Mouse (Mus musculus) embryonic facial prominence, embryonic 15.5 days (tissue): Measurements from ENCODE around the gene Gm10073. TPM values are rescaled to one million over a fixed set of nuclear protein-coding genes. Genes with fewer than 3 reads are reported as not detected.
"Not testable (repeated sequence)": the region's sequence is repeated elsewhere in the genome, so short reads cannot be mapped to it uniquely, and the experiment has no call there.

Source experiments
- ATAC-seq: fragments of 200-750 bp; cut with Nextera tagmentation; 2 replicates; pipeline ENCODE4 v1.8.0; 2017; ENCODE audit warnings: low read depth, moderate TSS enrichment; ENCODE audit not compliant: insufficient number of reproducible peaks, low FRiP score, low TSS enrichment
- H3K27ac ChIP-seq: fragments of 300-500 bp; sonication (generic); replicated peaks from 2 replicates; pipeline ENCODE4 v1.5.1; 2015; ENCODE audit warnings: mild to moderate bottlenecking, inconsistent platforms
- H3K27me3 ChIP-seq: fragments of 300-500 bp; sonication (generic); 2 replicates; pipeline ENCODE4 v1.6.1; 2015; ENCODE audit warnings: inconsistent platforms
- H3K36me3 ChIP-seq: fragments of 300-500 bp; sonication (generic); 2 replicates; pipeline ENCODE4 v1.6.1; 2015; ENCODE audit warnings: mild to moderate bottlenecking, inconsistent platforms
- H3K4me1 ChIP-seq: fragments of 300-500 bp; sonication (generic); 2 replicates; pipeline ENCODE4 v1.6.1; 2015; ENCODE audit warnings: inconsistent platforms
- H3K4me2 ChIP-seq: fragments of 300-500 bp; sonication (generic); replicated peaks from 2 replicates; pipeline ENCODE4 v1.6.1; 2015; ENCODE audit warnings: mild to moderate bottlenecking, inconsistent platforms
- H3K4me3 ChIP-seq: fragments of 300-500 bp; sonication (generic); replicated peaks from 2 replicates; pipeline ENCODE4 v1.5.1; 2015; ENCODE audit warnings: mild to moderate bottlenecking, inconsistent platforms
- H3K9ac ChIP-seq: fragments of 300-500 bp; sonication (generic); 2 replicates; pipeline ENCODE4 v1.6.1; 2015; ENCODE audit warnings: inconsistent platforms
- H3K9me3 ChIP-seq: fragments of 300-500 bp; sonication (generic); replicated peaks from 2 replicates; pipeline ENCODE4 v1.6.1; 2016; ENCODE audit warnings: inconsistent platforms
- WGBS: fragments of 180-500 bp; shearing (Covaris S2); methylation state at CpG from one replicate; pipeline ENCODE4 v1.1.7; 2015; 5-methylcytosine and 5-hydroxymethylcytosine counted together
- polyA plus RNA-seq: library from polyadenylated mRNA; unstranded; fragments of >200 nt; fragmentation: Nextera tagmentation; extraction: Ambion mirVana; gene quantifications from 2 replicates; pipeline ENCODE4 v1.2.1, GENCODE M21; 2015

Gene Gm10073
- polyA plus RNA-seq, 1 experiment from 2014 or later, result 11.1 TPM

DNA sequence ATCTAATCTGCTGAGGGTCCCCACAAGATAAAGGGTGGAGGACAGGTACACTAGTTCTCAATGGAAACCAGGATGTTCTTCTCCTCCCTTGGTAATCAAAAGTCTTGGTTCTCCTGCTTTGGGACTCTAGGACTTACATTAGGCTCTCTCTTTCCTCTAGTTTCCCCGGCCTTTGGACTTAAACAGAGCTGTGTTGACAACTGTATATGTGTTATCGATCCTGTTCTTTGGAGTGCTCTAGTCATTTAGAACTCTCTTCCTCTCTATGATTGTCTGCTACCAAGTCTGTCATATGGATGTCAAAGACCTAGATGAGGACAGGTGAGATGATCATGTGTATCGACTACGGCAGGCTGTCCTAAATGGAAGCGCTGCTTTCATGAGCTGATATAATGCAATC is 23.8 kb upstream of the Gm10073 start:
- H3K27me3 ChIP-seq, result peaks cover 4% of the 10 kb centered on the region
- no peak overlapping the region for H3K27ac ChIP-seq
- H3K36me3 ChIP-seq, result no peaks in the 10 kb centered on the region
- no peak overlapping the region for H3K4me2 ChIP-seq
- H3K9me3 ChIP-seq, result no peaks in the 10 kb centered on the region
- H3K4me1 ChIP-seq, result no peaks in the 10 kb centered on the region
- no peak overlapping the region for H3K4me3 ChIP-seq
- ATAC-seq, result no peak
- no peak overlapping the region for H3K9ac ChIP-seq
- 92% methylated on average over 5 of the region's 5 CpGs for WGBS

DNA sequence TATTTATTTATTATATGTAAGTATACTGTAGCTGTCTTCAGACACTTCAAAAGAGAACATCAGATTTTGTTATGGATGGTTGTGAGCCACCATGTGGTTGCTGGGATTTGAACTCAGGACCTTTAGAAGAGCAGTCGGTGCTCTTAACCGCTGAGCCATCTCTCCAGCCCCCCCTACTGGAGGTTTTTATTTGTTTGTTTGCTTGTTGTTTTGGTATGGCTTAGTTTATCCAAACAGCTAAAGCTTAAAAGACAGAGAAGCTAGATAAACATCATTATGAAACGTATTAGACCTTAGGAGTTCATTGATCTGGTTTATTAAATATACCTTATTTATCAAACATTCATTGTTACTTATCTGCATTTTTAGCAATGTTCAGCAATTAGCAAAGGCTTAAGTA is 22.4 kb upstream of the Gm10073 start:
- H3K27ac ChIP-seq, H3K4me3 ChIP-seq, H3K27me3 ChIP-seq, H3K9me3 ChIP-seq, H3K4me1 ChIP-seq, H3K36me3 ChIP-seq, H3K4me2 ChIP-seq, H3K9ac ChIP-seq, ATAC-seq: not testable (repeated sequence)
- 93% methylated on average over 3 of the region's 3 CpGs for WGBS

- ATAC-seq, result no peak
These were observed 19.2 kb upstream of the Gm10073 start for GRCm38 (mm10) chr8:106592458-106592857.

GRCm38 (mm10) chr8:106588443-106589431 is 15.5 kb upstream of the Gm10073 start:
- Histone ChIP-seq H3K9ac (no peak overlapping the region), H3K4me3 (no peak overlapping the region), H3K27ac (no peak overlapping the region), H3K9me3 (no peaks in the 10 kb centered on the region), H3K27me3 (no peaks in the 10 kb centered on the region), H3K36me3 (no peaks in the 10 kb centered on the region), H3K4me2 (no peak overlapping the region), H3K4me1 (no peaks in the 10 kb centered on the region)
- 62% methylated on average over 3 of the region's 3 CpGs for WGBS
- ATAC-seq, result no peak

More at GRCm38 (mm10) chr8:106592458-106592857, 19.2 kb upstream of the Gm10073 start:
- WGBS, result 60% methylated on average over 3 of the region's 3 CpGs
- Histone ChIP-seq H3K9me3 (no peaks in the 10 kb centered on the region), H3K9ac (no peak overlapping the region), H3K36me3 (no peaks in the 10 kb centered on the region), H3K4me3 (no peak overlapping the region), H3K27ac (no peak overlapping the region), H3K27me3 (no peaks in the 10 kb centered on the region), H3K4me2 (no peak overlapping the region), H3K4me1 (no peaks in the 10 kb centered on the region)

- WGBS, result 69% methylated on average over 8 of the region's 8 CpGs
- no peak for ATAC-seq
- Histone ChIP-seq H3K9me3 (no peaks in the 10 kb centered on the region), H3K4me2 (no peak overlapping the region), H3K4me3 (no peak overlapping the region), H3K4me1 (no peaks in the 10 kb centered on the region), H3K9ac (no peak overlapping the region), H3K27ac (no peak overlapping the region), H3K36me3 (no peaks in the 10 kb centered on the region), H3K27me3 (no peaks in the 10 kb centered on the region)
These were observed 13.6 kb upstream of the Gm10073 start for GRCm38 (mm10) chr8:106586896-106587295.

- Histone ChIP-seq H3K36me3 (no peaks in the 10 kb centered on the region), H3K9ac (no peak overlapping the region), H3K27ac (no peak overlapping the region), H3K4me2 (no peak overlapping the region), H3K27me3 (no peaks in the 10 kb centered on the region), H3K4me3 (no peak overlapping the region), H3K4me1 (no peaks in the 10 kb centered on the region), H3K9me3 (no peaks in the 10 kb centered on the region)
- no peak for ATAC-seq
- 87% methylated on average over 3 of the region's 3 CpGs for WGBS
These were observed 12.4 kb upstream of the Gm10073 start for GRCm38 (mm10) chr8:106585671-106586037.

DNA sequence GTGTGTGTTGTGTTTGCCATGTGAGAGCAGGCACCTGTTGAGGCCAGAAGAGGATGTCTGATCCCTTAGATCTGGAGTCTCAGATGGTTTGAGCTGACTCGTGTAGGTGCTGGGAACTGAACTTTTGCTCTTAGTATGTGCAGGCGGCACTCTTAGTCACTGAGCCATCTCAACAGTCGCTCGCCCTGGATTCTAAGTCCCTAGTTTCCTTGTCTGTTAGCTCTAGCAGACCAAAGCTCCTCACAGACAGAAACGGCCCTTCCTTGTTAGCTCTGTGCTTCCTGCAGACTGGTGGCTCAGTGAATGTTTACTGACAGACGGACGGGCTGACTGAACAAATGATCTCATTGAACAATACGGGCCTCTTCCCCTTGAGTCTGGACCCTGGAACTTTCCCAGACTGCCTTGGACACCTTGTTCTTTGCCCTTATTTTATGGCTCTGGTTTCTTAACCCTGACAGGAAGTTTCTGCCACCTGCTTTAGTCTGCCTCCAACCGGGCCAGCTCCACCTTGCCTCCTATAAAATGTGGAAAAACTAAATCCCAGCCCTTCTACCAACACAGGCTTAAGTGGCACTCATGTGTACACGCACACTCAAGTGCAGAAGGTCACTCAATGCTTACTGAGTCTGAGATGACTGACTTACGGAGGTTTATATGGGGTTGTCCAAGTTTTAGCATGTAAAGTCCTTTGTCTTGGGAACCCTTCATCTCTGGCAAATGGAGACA is 11.8 kb upstream of the Gm10073 start:
- no peak overlapping the region for H3K4me2 ChIP-seq
- H3K27ac ChIP-seq, result no peak overlapping the region
- no peaks in the 10 kb centered on the region for H3K9me3 ChIP-seq
- no peak overlapping the region for H3K9ac ChIP-seq
- H3K36me3 ChIP-seq, result no peaks in the 10 kb centered on the region
- no peak for ATAC-seq
- WGBS, result 73% methylated on average over 11 of the region's 11 CpGs
- no peaks in the 10 kb centered on the region for H3K27me3 ChIP-seq
- H3K4me3 ChIP-seq, result no peak overlapping the region
- H3K4me1 ChIP-seq, result no peaks in the 10 kb centered on the region

GRCm38 (mm10) chr8:106581344-106582088 is 8.3 kb upstream of the Gm10073 start:
- H3K27ac ChIP-seq, result peak overlapping the region; percentile 34; the same call in 1 of the 2 replicates
- no peak overlapping the region for H3K9ac ChIP-seq
- H3K9me3 ChIP-seq, result no peaks in the 10 kb centered on the region
- H3K4me2 ChIP-seq, result no peak overlapping the region
- 59% methylated on average over 6 of the region's 6 CpGs for WGBS
- H3K27me3 ChIP-seq, result no peaks in the 10 kb centered on the region
- H3K36me3 ChIP-seq, result no peaks in the 10 kb centered on the region
- no peak for ATAC-seq
- no peak overlapping the region for H3K4me3 ChIP-seq
- H3K4me1 ChIP-seq, result no peaks in the 10 kb centered on the region

DNA sequence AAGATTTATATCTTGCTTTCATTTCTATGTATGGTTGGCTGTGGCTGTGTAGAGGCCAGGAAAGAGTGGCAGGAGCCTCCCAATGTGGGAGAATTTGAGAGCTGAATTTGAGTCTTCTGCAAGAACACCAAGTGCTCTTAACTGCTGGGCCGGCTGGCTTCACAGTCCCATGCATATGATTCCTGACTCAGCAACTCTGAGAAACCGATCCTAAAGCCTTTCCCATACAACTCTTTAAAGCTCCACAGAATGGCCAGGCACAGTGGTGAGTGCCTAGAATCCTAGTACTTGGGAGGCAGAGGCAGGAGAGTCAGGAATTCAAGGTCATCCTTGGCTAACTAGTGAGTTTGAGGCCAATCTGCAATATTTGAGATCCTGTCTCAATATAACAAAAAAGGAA is 6.2 kb upstream of the Gm10073 start:
- 54% methylated on average over 2 of the region's 2 CpGs for WGBS
- H3K27me3 ChIP-seq, result no peaks in the 10 kb centered on the region
- H3K4me2 ChIP-seq, result no peak overlapping the region
- no peaks in the 10 kb centered on the region for H3K9me3 ChIP-seq
- H3K9ac ChIP-seq, result no peak overlapping the region
- H3K36me3 ChIP-seq, result no peaks in the 10 kb centered on the region
- H3K4me3 ChIP-seq, result no peak overlapping the region
- no peak overlapping the region for H3K27ac ChIP-seq
- H3K4me1 ChIP-seq, result no peaks in the 10 kb centered on the region
- ATAC-seq, result no peak

DNA sequence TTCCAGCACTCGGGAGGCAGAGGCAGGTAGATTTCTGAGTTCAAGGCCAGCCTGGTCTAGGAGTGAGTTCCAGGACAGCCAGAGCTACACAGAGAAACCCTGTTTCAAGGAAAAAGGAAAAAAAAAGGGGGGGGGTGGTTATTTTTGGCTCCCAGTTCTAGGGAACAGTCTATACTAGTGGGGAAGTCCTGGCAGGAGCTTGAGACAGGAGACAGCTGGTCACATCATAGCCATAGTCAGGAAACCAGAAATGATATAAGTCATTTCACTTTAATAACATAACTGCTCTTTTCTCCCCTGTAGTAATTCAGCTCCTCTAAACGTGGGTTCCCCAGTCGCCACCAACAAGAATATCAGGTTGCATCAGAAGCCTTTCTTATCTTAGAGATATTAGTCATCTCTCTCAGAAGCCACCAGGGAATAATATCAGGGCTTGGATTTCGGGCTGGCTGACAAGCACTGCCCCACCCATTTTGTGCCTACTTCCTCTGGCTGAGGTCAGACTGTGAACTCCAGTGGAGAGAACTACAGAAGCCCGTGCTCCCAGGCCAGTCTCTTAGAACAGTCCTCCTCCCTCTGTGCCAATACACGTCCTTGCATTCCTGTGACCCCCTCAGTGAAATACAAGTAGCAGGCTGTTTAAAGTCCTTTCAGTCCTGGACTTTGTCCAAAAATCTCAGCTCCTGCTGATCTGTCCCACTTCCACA is 3.7 kb upstream of the Gm10073 start:
- Histone ChIP-seq H3K9ac (no peak overlapping the region), H3K27me3 (no peaks in the 10 kb centered on the region), H3K4me1 (no peaks in the 10 kb centered on the region), H3K36me3 (no peaks in the 10 kb centered on the region), H3K27ac (no peak overlapping the region), H3K4me3 (no peak overlapping the region), H3K9me3 (no peaks in the 10 kb centered on the region), H3K4me2 (no peak overlapping the region)
- WGBS, result 28% methylated on average over 6 of the region's 6 CpGs
- ATAC-seq, result no peak
